Mouse (Mus musculus) heart, adult 2 months (tissue): ENCODE data around the gene Eps8l1.

ENCODE experiments used
- CTCF ChIP-seq: fragments of 200-600 bp; IDR thresholded peaks from 2 replicates; pipeline ENCODE4 v1.8.1; 2022; ENCODE audit warnings: antibody characterized with exemption, mild to moderate bottlenecking, moderate library complexity
- POLR2A ChIP-seq: fragments of 200-500 bp; IDR thresholded peaks from 2 replicates; pipeline ENCODE4 v1.6.1; 2011; ENCODE audit warnings: mild to moderate bottlenecking, low read depth, low read length, control low read depth; ENCODE audit not compliant: insufficient read depth

- TF ChIP-seq POLR2A: no peak
- TF ChIP-seq CTCF: no peak
Measured at GRCm38 (mm10) chr7:4527302-4527689, 66.8 kb downstream of the Eps8l1 start.
